Comparison of ENCODE assay signal across 19 mouse cellular contexts in genomic region chr1:93632723-93633122, GRCm38 (mm10). TPM values are rescaled to one million over a fixed set of nuclear protein-coding genes. Genes with fewer than 3 reads are reported as not detected.
"Had no signal": no experiment of that assay in that cellular context is flagged by ENCODE, and none has a peak within 500 bp of the region (broad histone marks: within the 10 kb centered on the region; RNA-seq: fewer than 3 reads in every experiment).

No protein-coding gene starts in this region.

- ATAC-seq: intestine, embryonic 16.5 days; lung, postnatal 0 days; midbrain, embryonic 15.5 days had no signal

- H3K4me3 ChIP-seq: limb, embryonic 13.5 days; midbrain, embryonic 15.5 days; stomach, embryonic 15.5 days had no signal

- H3K9me3 ChIP-seq: limb, embryonic 10.5 days; limb, embryonic 13.5 days; midbrain, embryonic 15.5 days; neural tube, embryonic 13.5 days; stomach, embryonic 15.5 days had no signal

- H3K27me3 ChIP-seq: limb, embryonic 13.5 days; midbrain, embryonic 15.5 days; neural tube, embryonic 13.5 days; stomach, embryonic 15.5 days had no signal

- H3K9ac ChIP-seq: limb, embryonic 13.5 days; lung, embryonic 14.5 days; midbrain, embryonic 15.5 days; stomach, embryonic 15.5 days had no signal

- H3K4me2 ChIP-seq: lung, embryonic 14.5 days; midbrain, embryonic 11.5 days; stomach, embryonic 15.5 days had no signal

- DNase-seq: kidney, adult 18-20 months; kidney, adult 9 months; kidney, postnatal 14 days; kidney, postnatal 4 days; lung, embryonic 14.5 days; lung, postnatal 36 days; retina, postnatal 1 day; right cerebral cortex, postnatal 25 days; spleen, adult 18-20 months; thymus, postnatal 25 days had no signal

- H3K27ac ChIP-seq: limb, embryonic 10.5 days; limb, embryonic 13.5 days; midbrain, embryonic 15.5 days; neural tube, embryonic 13.5 days; stomach, embryonic 15.5 days had no signal

RNA-seq across cellular contexts. Expression of gene Bok, which starts 52.7 kb away (rescaled TPM):
- total RNA-seq: neutrophil, adult 5-6 weeks had no signal
